In genomic region chr11:105178516-105178915, GRCm38 (mm10) we compare ENCODE assay signal across 8 mouse cellular contexts. TPM values are rescaled to one million over a fixed set of nuclear protein-coding genes. Genes with fewer than 3 reads are reported as not detected.
DNase-seq lines count a peak whose midpoint lies in the region; ATAC-seq lines count a peak whose summit lies in the region.

Gene Tlk2 (plus strand): TSS chr11:105178807.

- H3K4me1 ChIP-seq in lung, embryonic 16.5 days (replicated peaks; ENCODE audit: control insufficient read depth, insufficient read depth, low read length), result peaks cover 15% of the 10 kb centered on the region
- H3K4me1 ChIP-seq in embryonic facial prominence, embryonic 15.5 days, result peaks cover 17% of the 10 kb centered on the region
- peaks cover 3 to 23% of the 10 kb centered on the region in 2 experiments; a peak in 3 of 4 replicates for H3K4me1 ChIP-seq in heart, embryonic 14.5 days (ENCODE audit: control insufficient read depth in 2 of 2, insufficient read depth in 2 of 2, low read length in 2 of 2)
- H3K4me1 ChIP-seq in midbrain, embryonic 14.5 days (ENCODE audit: control insufficient read depth, insufficient read depth, low read length), result peaks cover 18% of the 10 kb centered on the region

- peaks cover 8% of the 10 kb centered on the region for H3K36me3 ChIP-seq in lung, embryonic 16.5 days (ENCODE audit: control insufficient read depth, insufficient read depth, low read length)
- peaks cover 5% of the 10 kb centered on the region; the same call in 1 of the 2 replicates for H3K36me3 ChIP-seq in embryonic facial prominence, embryonic 15.5 days
- H3K36me3 ChIP-seq in heart, embryonic 14.5 days (ENCODE audit: control insufficient read depth, insufficient read depth, low read length), result no peaks in the 10 kb centered on the region
- no peaks in the 10 kb centered on the region for H3K36me3 ChIP-seq in midbrain, embryonic 14.5 days (ENCODE audit: control insufficient read depth, insufficient read depth, low read length)

- H3K27me3 ChIP-seq in lung, embryonic 16.5 days (ENCODE audit: control insufficient read depth, insufficient read depth, low read depth, low read length), result no peaks in the 10 kb centered on the region
- H3K27me3 ChIP-seq in embryonic facial prominence, embryonic 15.5 days, result no peaks in the 10 kb centered on the region
- H3K27me3 ChIP-seq in heart, embryonic 14.5 days (ENCODE audit: control insufficient read depth, insufficient read depth, low read length), result no peaks in the 10 kb centered on the region
- H3K27me3 ChIP-seq in midbrain, embryonic 14.5 days (ENCODE audit: control insufficient read depth, insufficient read depth, low read length), result no peaks in the 10 kb centered on the region

- H3K27ac ChIP-seq in lung, embryonic 16.5 days (ENCODE audit: low read length), result peak within 1 kb of the TSS; percentile 97
- H3K27ac ChIP-seq in embryonic facial prominence, embryonic 15.5 days (replicated peaks), result 0 out of 2 replicates have a peak within 1 kb of the TSS, but pooled peaks have one; percentile 95
- H3K27ac ChIP-seq in heart, embryonic 14.5 days (replicated peaks in 1 of 2; ENCODE audit: control insufficient read depth in 1 of 2, insufficient read depth in 1 of 2, low read depth in 2 of 2, low read length in 2 of 2), result peak within 1 kb of the TSS in 1 of 2 experiments; percentile 96; a peak in 2 of 4 replicates
- no peak within 1 kb of the TSS for H3K27ac ChIP-seq in midbrain, embryonic 14.5 days (replicated peaks; ENCODE audit: low read depth, low read length)

- H3K9ac ChIP-seq in lung, embryonic 16.5 days (ENCODE audit: low read length), result no peak within 1 kb of the TSS
- no peak within 1 kb of the TSS for H3K9ac ChIP-seq in embryonic facial prominence, embryonic 15.5 days
- peak within 1 kb of the TSS; percentile 98; the same call in 1 of the 2 replicates for H3K9ac ChIP-seq in heart, embryonic 14.5 days (ENCODE audit: low read length)
- no peak within 1 kb of the TSS for H3K9ac ChIP-seq in midbrain, embryonic 14.5 days (replicated peaks; ENCODE audit: low read length)

- WGBS in lung, embryonic 16.5 days, result 46% methylated on average over 2 of the region's 2 CpGs
- 51% methylated on average over 2 of the region's 2 CpGs for WGBS in embryonic facial prominence, embryonic 15.5 days
- 44% methylated on average over 2 of the region's 2 CpGs for WGBS in heart, embryonic 14.5 days
- WGBS in midbrain, embryonic 14.5 days, result 49% methylated on average over 2 of the region's 2 CpGs

- DNase-seq in lung, postnatal 14 days, result no peak
- no peak for DNase-seq in layer of hippocampus, postnatal 25 days (ENCODE audit: extremely low spot score in 1 of 2, low spot score in 1 of 2)
- DNase-seq in midbrain, embryonic 14.5 days, result no peak
- DNase-seq in cerebellum, postnatal 10 days, result no peak
- DNase-seq in Muller cell, postnatal 12 days (ENCODE audit: inconsistent ontology term), result no peak

- H3K4me2 ChIP-seq in lung, embryonic 16.5 days (ENCODE audit: low read depth, low read length), result peak within 1 kb of the TSS; percentile 90
- peak within 1 kb of the TSS; percentile 76 for H3K4me2 ChIP-seq in embryonic facial prominence, embryonic 15.5 days (replicated peaks)
- peak within 1 kb of the TSS; percentile 92 for H3K4me2 ChIP-seq in heart, embryonic 14.5 days (ENCODE audit: low read length)
- H3K4me2 ChIP-seq in midbrain, embryonic 14.5 days (ENCODE audit: low read length), result peak within 1 kb of the TSS; percentile 88

- no peaks in the 10 kb centered on the region for H3K9me3 ChIP-seq in lung, embryonic 16.5 days (ENCODE audit: control insufficient read depth, low read length)
- no peaks in the 10 kb centered on the region for H3K9me3 ChIP-seq in embryonic facial prominence, embryonic 15.5 days (replicated peaks)
- H3K9me3 ChIP-seq in heart, embryonic 14.5 days (ENCODE audit: control insufficient read depth, low read length), result no peaks in the 10 kb centered on the region
- H3K9me3 ChIP-seq in midbrain, embryonic 14.5 days (ENCODE audit: control insufficient read depth, low read length), result no peaks in the 10 kb centered on the region

- no peak for ATAC-seq in lung, embryonic 16.5 days (ENCODE audit: low read depth)
- no peak for ATAC-seq in embryonic facial prominence, embryonic 15.5 days (ENCODE audit: insufficient number of reproducible peaks, low FRiP score, low TSS enrichment, low read depth)
- ATAC-seq in heart, embryonic 14.5 days (ENCODE audit: insufficient number of reproducible peaks, insufficient read depth, low FRiP score, low read depth), result no peak
- ATAC-seq in midbrain, embryonic 14.5 days (ENCODE audit: low FRiP score, low TSS enrichment), result no peak

- peak within 1 kb of the TSS; percentile 79 for H3K4me3 ChIP-seq in lung, embryonic 16.5 days (ENCODE audit: low read length)
- peak within 1 kb of the TSS; percentile 68; the same call in 1 of the 2 replicates for H3K4me3 ChIP-seq in embryonic facial prominence, embryonic 15.5 days (replicated peaks)
- H3K4me3 ChIP-seq in heart, embryonic 14.5 days (ENCODE audit: control insufficient read depth in 1 of 2, insufficient read depth in 1 of 2, low read depth in 1 of 2, low read length in 2 of 2), result peak within 1 kb of the TSS in 1 of 2 experiments; percentile 87; a peak in 2 of 4 replicates
- peak within 1 kb of the TSS; percentile 91; the same call in 1 of the 2 replicates for H3K4me3 ChIP-seq in midbrain, embryonic 14.5 days (replicated peaks; ENCODE audit: low read depth, low read length)

RNA-seq across cellular contexts. Expression of gene Tlk2, which starts in this region (rescaled TPM):
- polyA plus RNA-seq in lung, embryonic 16.5 days (2015; fragmentation: Nextera tagmentation; extraction: Ambion mirVana), result 11.6 and 12.7 TPM in 2 replicates
- polyA plus RNA-seq in embryonic facial prominence, embryonic 15.5 days (2015; fragmentation: Nextera tagmentation; extraction: Ambion mirVana), result 17.7 and 19.1 TPM in 2 replicates
- polyA plus RNA-seq in heart, embryonic 14.5 days (2014; fragmentation: Nextera tagmentation; extraction: Ambion mirVana), result 18.1 and 21.9 TPM in 2 replicates
- total RNA-seq in layer of hippocampus, postnatal 25 days (2021), result 10 to 100 TPM; 44.4 to 54.1 TPM
- polyA plus RNA-seq in midbrain, embryonic 14.5 days (2014; fragmentation: Nextera tagmentation; extraction: Ambion mirVana), result 27.0 and 29.3 TPM in 2 replicates
